In the genomic region with DNA sequence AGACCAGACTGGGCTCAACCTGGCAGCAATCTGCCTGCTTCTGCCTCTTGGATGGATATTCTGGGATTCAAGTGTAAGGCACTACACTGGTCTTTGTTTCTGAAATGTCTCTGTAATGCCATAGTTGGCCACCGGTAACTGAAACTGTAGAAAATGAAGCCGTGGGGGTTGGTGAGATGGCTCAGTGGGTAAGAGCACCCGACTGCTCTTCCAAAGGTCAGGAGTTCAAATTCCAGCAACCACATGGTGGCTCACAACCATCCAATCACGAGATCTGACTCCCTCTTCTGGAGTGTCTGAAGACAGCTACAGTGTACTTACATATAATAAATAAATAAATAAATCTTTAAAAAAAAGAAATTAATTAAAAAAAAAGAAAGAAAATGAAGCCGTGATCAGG, we compare ENCODE assay signal across 9 mouse cellular contexts. TPM values are rescaled to one million over a fixed set of nuclear protein-coding genes. Genes with fewer than 3 reads are reported as not detected.
"Had no signal": no experiment of that assay in that cellular context is flagged by ENCODE, and none has a peak within 500 bp of the region (broad histone marks: within the 10 kb centered on the region; RNA-seq: fewer than 3 reads in every experiment).

No protein-coding gene starts in this region.

RNA-seq across cellular contexts. Expression of gene Kdf1, which starts 6.3 kb away (rescaled TPM):
- polyA plus RNA-seq: macrophage had no signal

RNA-seq across cellular contexts. Expression of gene Trnp1, which starts 14.2 kb away (rescaled TPM):
- polyA plus RNA-seq: liver, postnatal 0 days had no signal

RNA-seq across cellular contexts. Expression of gene Tent5b, which starts 32.6 kb away (rescaled TPM):
- polyA plus RNA-seq: liver, embryonic 11.5 days; macrophage had no signal

RNA-seq across cellular contexts. Expression of gene Nr0b2, which starts 40.7 kb away (rescaled TPM):
- polyA plus RNA-seq: limb, embryonic 11.5 days; lung, embryonic 14.5 days; macrophage; midbrain, embryonic 12.5 days; midbrain, embryonic 15.5 days; neural tube, embryonic 13.5 days; urinary bladder, adult 2 months had no signal
